In the genomic region with DNA sequence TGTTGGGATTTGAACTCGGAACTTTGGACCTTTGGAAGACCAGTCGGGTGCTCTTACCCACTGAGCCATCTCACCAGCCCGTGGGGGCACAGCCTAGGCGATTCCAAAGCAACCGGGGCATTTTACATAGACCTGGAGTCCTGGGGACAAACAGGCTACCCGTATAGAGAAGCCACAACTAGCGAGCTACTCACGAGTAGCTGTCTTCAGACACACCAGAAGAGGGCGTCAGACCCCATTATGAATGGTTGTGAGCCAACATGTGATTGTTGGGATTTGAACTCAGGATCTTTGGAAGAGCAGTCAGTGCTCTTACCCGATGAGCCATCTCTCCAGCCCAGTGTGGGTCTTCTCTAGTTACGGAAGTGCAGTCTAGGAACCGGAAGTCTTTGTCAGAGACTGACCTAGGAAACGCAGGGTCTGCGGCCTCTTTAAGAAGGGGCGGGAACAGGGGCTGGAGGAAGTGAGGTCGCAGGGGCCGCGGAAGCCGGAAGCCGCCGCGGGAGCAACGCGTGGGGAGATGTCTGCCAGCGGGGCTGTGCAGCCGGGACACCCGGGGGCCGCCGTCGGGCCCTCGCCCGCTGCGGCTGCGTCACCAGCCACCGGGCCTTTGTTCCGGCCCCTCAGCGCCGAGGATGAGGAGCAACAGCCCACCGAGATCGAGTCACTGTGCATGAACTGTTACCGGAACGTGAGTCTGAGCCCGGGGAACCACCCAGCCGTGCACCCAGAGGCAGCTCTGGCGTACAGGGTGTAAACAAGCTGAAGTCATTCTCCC, we compare ENCODE assay signal across 8 mouse cellular contexts. TPM values are rescaled to one million over a fixed set of nuclear protein-coding genes. Genes with fewer than 3 reads are reported as not detected.
DNase-seq lines count a peak whose midpoint lies in the region; ATAC-seq lines count a peak whose summit lies in the region.

TSS of gene Zpr1 (plus strand) at position 388 of the 778 bp plus-strand sequence.

- peak; percentile 91 to 93 for DNase-seq in B cell, adult 2 months
- peak; percentile 98 for DNase-seq in brain, adult 2 months (ENCODE audit: low read depth, low spot score)
- DNase-seq in heart, embryonic 10.5 days (ENCODE audit: low spot score): peak; percentile 95
- peak; percentile 88 for DNase-seq in liver
- peak; percentile 82 to 91 for DNase-seq in spleen, postnatal 4 days (ENCODE audit: low spot score in 2 of 2)

- ATAC-seq in erythroblast, adult 5-6 weeks (replicated peaks; ENCODE audit: low FRiP score, poor library complexity, severe bottlenecking): peak; percentile 83
- peak; percentile 92 for ATAC-seq in kidney, embryonic 15.5 days (replicated peaks; ENCODE audit: low FRiP score)
- ATAC-seq in monocyte, adult 5-6 weeks (replicated peaks; ENCODE audit: insufficient number of reproducible peaks, low FRiP score, low TSS enrichment, poor library complexity, severe bottlenecking): peak; percentile 92

- WGBS in heart, embryonic 10.5 days: 5% methylated on average over 45 of the region's 45 CpGs
- WGBS in kidney, embryonic 15.5 days: 6% methylated on average over 45 of the region's 45 CpGs

- peak within 1 kb of the TSS; percentile 96 for H3K4me3 ChIP-seq in heart, embryonic 10.5 days
- peak within 1 kb of the TSS; percentile 69 for H3K4me3 ChIP-seq in kidney, embryonic 15.5 days (replicated peaks)

- peaks cover 38% of the 10 kb centered on the region for H3K27me3 ChIP-seq in heart, embryonic 10.5 days (ENCODE audit: insufficient read depth, poor library complexity, severe bottlenecking)
- H3K27me3 ChIP-seq in kidney, embryonic 15.5 days: peaks cover 26% of the 10 kb centered on the region

- peak within 1 kb of the TSS; percentile 67 for H3K9ac ChIP-seq in kidney, embryonic 15.5 days

- no peaks in the 10 kb centered on the region for H3K9me3 ChIP-seq in heart, embryonic 10.5 days
- no peaks in the 10 kb centered on the region for H3K9me3 ChIP-seq in kidney, embryonic 15.5 days (replicated peaks)

- peak within 1 kb of the TSS; percentile 83 for H3K4me2 ChIP-seq in kidney, embryonic 15.5 days

- peak within 1 kb of the TSS; percentile 82 for H3K27ac ChIP-seq in heart, embryonic 10.5 days
- H3K27ac ChIP-seq in kidney, embryonic 15.5 days: peak within 1 kb of the TSS; percentile 76

- H3K4me1 ChIP-seq in heart, embryonic 10.5 days: peaks cover 23% of the 10 kb centered on the region
- H3K4me1 ChIP-seq in kidney, embryonic 15.5 days: peaks cover 29% of the 10 kb centered on the region

- H3K36me3 ChIP-seq in heart, embryonic 10.5 days: peaks cover 37% of the 10 kb centered on the region
- H3K36me3 ChIP-seq in kidney, embryonic 15.5 days: peaks cover 37% of the 10 kb centered on the region

RNA-seq across cellular contexts. Expression of gene Zpr1, which starts in this region (rescaled TPM):
- 12.3 and 14.6 TPM in 2 replicates for total RNA-seq in erythroblast, adult 5-6 weeks (2015; ENCODE audit: low replicate concordance)
- 3.9 and 18.1 TPM in 2 replicates for total RNA-seq in erythroblast, adult 5-6 weeks (2017; ENCODE audit: low replicate concordance)
- polyA plus RNA-seq in heart, embryonic 10.5 days (2016; fragmentation: Nextera tagmentation; extraction: Ambion mirVana): 47.6 and 62.5 TPM in 2 replicates
- polyA plus RNA-seq in kidney, embryonic 15.5 days (2015; fragmentation: Nextera tagmentation; extraction: Ambion mirVana): 58.9 and 61.0 TPM in 2 replicates
- total RNA-seq in monocyte, adult 5-6 weeks (2017): 29.9 to 42.5 TPM (median 32.2 TPM) in 3 replicates

Comparison
In these comparisons a context has a peak if more than half of its experiments do, and no peak if none do; other contexts are left out.
1. Peak in every context shown above with its lines: DNase-seq, ATAC-seq, H3K4me3 ChIP-seq and H3K27ac ChIP-seq.